Mouse (Mus musculus): ENCODE results near the gene 2010111I01Rik. TPM values are rescaled to one million over a fixed set of nuclear protein-coding genes. Genes with fewer than 3 reads are reported as not detected.
"Not testable (repeated sequence)": the region's sequence is repeated elsewhere in the genome, so short reads cannot be mapped to it uniquely, and the experiment has no call there.

Gene 2010111I01Rik
- polyA plus RNA-seq, 1 experiment from 2014 or later, result 27.7 TPM

DNA sequence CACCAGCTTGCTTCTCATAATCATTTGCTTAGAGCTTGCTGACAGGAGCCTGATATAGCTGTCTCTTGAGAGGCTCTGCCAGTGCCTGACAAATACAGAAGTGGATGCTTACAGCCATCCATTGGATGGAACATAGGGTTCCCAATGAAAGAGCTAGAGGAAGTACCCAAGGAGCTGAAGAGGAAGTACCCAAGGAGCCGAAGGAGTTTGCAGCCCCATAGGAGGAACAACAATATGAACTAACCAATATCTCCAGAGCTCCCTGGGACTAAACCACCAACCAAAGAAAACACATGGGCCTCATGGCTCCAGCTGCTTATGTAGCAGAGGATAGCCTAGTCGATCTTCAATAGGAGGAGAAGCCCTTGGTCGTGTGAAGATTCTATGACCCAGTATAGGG lies 42.8 kb downstream of the 2010111I01Rik start:
- ATAC-seq (ENCODE audit: low FRiP score, low read depth); H3K36me3 ChIP-seq: not testable (repeated sequence)
- 94% methylated on average over 3 of the region's 3 CpGs for WGBS

GRCm38 (mm10) chr13:63010345-63011090 lies 45.8 kb downstream of the 2010111I01Rik start:
- no peak overlapping the region for H3K9ac ChIP-seq
- H3K4me3 ChIP-seq, result no peak overlapping the region
- 89% methylated on average over 2 of the region's 2 CpGs for WGBS
- H3K4me1 ChIP-seq (replicated peaks), result 0 out of 2 replicates have a peak, but pooled peaks cover 6% of the 10 kb centered on the region
- no peaks in the 10 kb centered on the region for H3K27me3 ChIP-seq
- H3K36me3 ChIP-seq, result no peaks in the 10 kb centered on the region
- ATAC-seq (ENCODE audit: low FRiP score, low read depth), result peak; percentile 51; the same call in 1 of the 2 replicates
- H3K27ac ChIP-seq (replicated peaks), result no peak overlapping the region
- H3K4me2 ChIP-seq, result no peak overlapping the region
- H3K9me3 ChIP-seq, result no peaks in the 10 kb centered on the region

More for the DNA sequence above, 42.8 kb downstream of the 2010111I01Rik start:
- not testable (repeated sequence) for H3K9ac ChIP-seq; H3K4me1 ChIP-seq (replicated peaks); H3K9me3 ChIP-seq; H3K27me3 ChIP-seq; H3K4me3 ChIP-seq; H3K4me2 ChIP-seq; H3K27ac ChIP-seq (replicated peaks)

DNA sequence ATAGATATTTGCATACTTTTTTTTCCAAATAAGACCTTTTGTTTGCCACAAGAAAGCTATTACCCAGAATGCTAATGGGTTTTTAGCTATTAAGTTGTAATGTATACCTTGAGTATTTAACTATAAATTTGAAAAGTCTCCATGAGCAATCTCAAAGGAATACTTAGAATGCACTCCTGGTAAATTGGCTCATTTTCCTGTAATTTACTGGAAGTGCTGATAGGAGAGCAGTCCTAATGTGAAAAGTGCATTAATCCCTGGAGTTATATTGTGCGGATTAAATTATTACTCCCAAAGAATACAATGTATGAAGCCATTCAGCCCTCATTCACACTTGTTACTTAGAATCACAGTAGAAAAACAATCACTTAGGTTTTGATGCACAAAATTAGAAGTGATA lies 49.7 kb downstream of the 2010111I01Rik start:
- Histone ChIP-seq H3K9me3 (no peaks in the 10 kb centered on the region), H3K4me1 (replicated peaks) (peaks cover 11% of the 10 kb centered on the region; the same call in 1 of the 2 replicates), H3K27me3 (no peaks in the 10 kb centered on the region), H3K4me3 (no peak overlapping the region), H3K9ac (no peak overlapping the region), H3K4me2 (no peak overlapping the region), H3K27ac (replicated peaks) (no peak overlapping the region), H3K36me3 (no peaks in the 10 kb centered on the region)
- 48% methylated on average over 1 of the region's 1 CpGs for WGBS
- peak; percentile 42; the same call in 1 of the 2 replicates for ATAC-seq (ENCODE audit: low FRiP score, low read depth)

DNA sequence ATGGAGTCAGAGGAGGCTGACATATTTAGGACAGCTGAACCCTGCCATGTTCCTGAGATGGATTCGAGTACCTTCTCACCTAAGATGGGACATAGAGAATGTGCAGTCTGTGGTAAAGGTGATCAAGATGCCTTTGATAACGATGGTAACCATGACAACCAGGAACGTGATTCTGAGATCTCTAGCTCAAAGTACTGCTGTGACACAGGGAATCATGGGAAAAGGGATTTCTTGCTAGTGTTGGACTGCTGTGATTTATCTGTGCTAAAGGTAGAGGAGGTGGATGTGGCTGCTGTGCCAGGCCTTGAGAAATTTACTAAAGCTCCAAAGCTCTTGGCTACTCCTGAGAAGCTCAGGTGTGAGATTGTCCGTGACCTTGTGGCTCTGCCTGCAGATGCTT lies 50.7 kb downstream of the 2010111I01Rik start:
- Histone ChIP-seq H3K4me2 (no peak overlapping the region), H3K27me3 (no peaks in the 10 kb centered on the region), H3K4me1 (replicated peaks) (peaks cover 11% of the 10 kb centered on the region; the same call in 1 of the 2 replicates), H3K4me3 (no peak overlapping the region), H3K36me3 (no peaks in the 10 kb centered on the region), H3K9ac (no peak overlapping the region), H3K27ac (replicated peaks) (peak overlapping the region; percentile 47), H3K9me3 (no peaks in the 10 kb centered on the region)
- ATAC-seq (ENCODE audit: low FRiP score, low read depth), result no peak
- 63% methylated on average over 4 of the region's 4 CpGs for WGBS

- Histone ChIP-seq H3K4me1 (replicated peaks) (peaks cover 11% of the 10 kb centered on the region; the same call in 1 of the 2 replicates), H3K27me3 (no peaks in the 10 kb centered on the region), H3K27ac (replicated peaks) (peak overlapping the region; percentile 47; the same call in 1 of the 2 replicates), H3K9ac (no peak overlapping the region), H3K9me3 (no peaks in the 10 kb centered on the region), H3K36me3 (no peaks in the 10 kb centered on the region), H3K4me3 (no peak overlapping the region), H3K4me2 (no peak overlapping the region)
- WGBS, result 91% methylated on average over 3 of the region's 3 CpGs
- no peak for ATAC-seq (ENCODE audit: low FRiP score, low read depth)
These were observed 51.4 kb downstream of the 2010111I01Rik start for GRCm38 (mm10) chr13:63016056-63016455.

GRCm38 (mm10) chr13:63023243-63024217 lies 58.8 kb downstream of the 2010111I01Rik start:
- no peak for ATAC-seq (ENCODE audit: low FRiP score, low read depth)

DNA sequence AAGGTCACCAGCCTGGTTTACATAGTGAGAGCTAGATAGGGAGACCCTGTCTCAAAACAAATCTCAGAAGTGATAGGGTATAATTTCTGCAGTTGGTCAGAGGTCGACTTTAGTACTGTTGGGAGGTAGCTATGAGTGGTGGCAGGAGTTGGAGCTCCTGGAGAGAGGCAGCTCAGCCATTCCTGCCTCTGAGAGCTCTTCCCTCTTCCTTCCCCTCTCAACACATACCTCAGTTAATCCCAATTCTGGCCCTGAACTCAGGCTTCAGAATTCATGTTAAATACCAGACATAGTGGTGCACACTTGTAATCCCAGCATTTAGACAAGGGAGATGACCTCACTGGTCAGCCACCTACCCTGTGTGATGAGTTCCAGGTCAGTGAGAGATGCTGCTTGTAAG lies 65.3 kb downstream of the 2010111I01Rik start:
- H3K4me3 ChIP-seq, result no peak overlapping the region
- 71% methylated on average over 1 of the region's 1 CpGs for WGBS
- no peaks in the 10 kb centered on the region for H3K9me3 ChIP-seq
- no peak overlapping the region for H3K4me2 ChIP-seq
- peaks cover 13% of the 10 kb centered on the region for H3K4me1 ChIP-seq (replicated peaks)
- no peak overlapping the region for H3K9ac ChIP-seq
- H3K27ac ChIP-seq (replicated peaks), result no peak overlapping the region
- H3K27me3 ChIP-seq, result no peaks in the 10 kb centered on the region
- ATAC-seq (ENCODE audit: low FRiP score, low read depth), result no peak
- no peaks in the 10 kb centered on the region for H3K36me3 ChIP-seq

More at GRCm38 (mm10) chr13:63023243-63024217, 58.8 kb downstream of the 2010111I01Rik start:
- Histone ChIP-seq H3K9me3 (no peaks in the 10 kb centered on the region), H3K36me3 (no peaks in the 10 kb centered on the region), H3K4me1 (replicated peaks) (no peaks in the 10 kb centered on the region), H3K27me3 (no peaks in the 10 kb centered on the region), H3K9ac (no peak overlapping the region), H3K27ac (replicated peaks) (no peak overlapping the region), H3K4me2 (no peak overlapping the region), H3K4me3 (no peak overlapping the region)
- 74% methylated on average over 7 of the region's 7 CpGs for WGBS

- Histone ChIP-seq H3K27me3 (no peaks in the 10 kb centered on the region), H3K4me1 (replicated peaks) (peaks cover 13% of the 10 kb centered on the region), H3K9me3 (no peaks in the 10 kb centered on the region), H3K36me3 (no peaks in the 10 kb centered on the region), H3K27ac (replicated peaks) (no peak overlapping the region), H3K4me2 (no peak overlapping the region), H3K9ac (no peak overlapping the region), H3K4me3 (no peak overlapping the region)
- WGBS, result 82% methylated on average over 1 of the region's 1 CpGs
- no peak for ATAC-seq (ENCODE audit: low FRiP score, low read depth)
These were observed 66.6 kb downstream of the 2010111I01Rik start for GRCm38 (mm10) chr13:63031244-63031643.

DNA sequence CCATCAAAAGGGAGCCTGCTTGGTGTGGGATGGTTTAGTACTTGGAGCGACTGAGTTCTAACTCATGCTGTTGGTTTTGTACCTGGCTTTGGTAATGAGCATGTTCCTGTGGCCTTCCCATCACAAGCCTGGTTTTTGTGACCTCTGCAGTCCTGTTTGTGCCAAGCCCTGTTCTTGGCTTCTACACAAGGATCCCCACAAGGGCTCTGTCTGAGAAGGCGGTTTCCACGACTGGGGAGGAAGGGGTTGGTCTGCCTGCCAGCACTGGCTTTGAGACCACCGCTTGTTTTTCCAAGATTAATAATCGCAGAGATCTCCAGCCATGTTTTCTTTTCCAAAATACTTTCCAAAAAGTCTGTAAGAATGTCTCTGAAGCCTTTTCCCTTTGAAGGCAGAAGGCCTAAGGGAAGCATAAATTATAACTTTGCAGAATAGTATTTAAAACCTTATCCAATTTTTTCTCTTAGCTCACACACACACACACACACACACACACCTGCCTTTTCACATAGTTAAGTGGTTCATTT lies 67.7 kb downstream of the 2010111I01Rik start:
- H3K4me2 ChIP-seq, result no peak overlapping the region
- WGBS, result 68% methylated on average over 5 of the region's 5 CpGs
- peaks cover 13% of the 10 kb centered on the region for H3K4me1 ChIP-seq (replicated peaks)
- H3K9ac ChIP-seq, result no peak overlapping the region
- H3K27me3 ChIP-seq, result no peaks in the 10 kb centered on the region
- H3K27ac ChIP-seq (replicated peaks), result no peak overlapping the region
- H3K36me3 ChIP-seq, result no peaks in the 10 kb centered on the region
- no peaks in the 10 kb centered on the region for H3K9me3 ChIP-seq
- no peak overlapping the region for H3K4me3 ChIP-seq
- ATAC-seq (ENCODE audit: low FRiP score, low read depth), result no peak

- H3K9ac ChIP-seq, result no peak overlapping the region
- 48% methylated on average over 8 of the region's 8 CpGs for WGBS
- H3K4me2 ChIP-seq, result no peak overlapping the region
- peaks cover 13% of the 10 kb centered on the region for H3K4me1 ChIP-seq (replicated peaks)
- no peaks in the 10 kb centered on the region for H3K27me3 ChIP-seq
- peak; percentile 70 for ATAC-seq (ENCODE audit: low FRiP score, low read depth)
- no peaks in the 10 kb centered on the region for H3K9me3 ChIP-seq
- H3K36me3 ChIP-seq, result no peaks in the 10 kb centered on the region
- H3K4me3 ChIP-seq, result no peak overlapping the region
- H3K27ac ChIP-seq (replicated peaks), result no peak overlapping the region
These were observed 68.3 kb downstream of the 2010111I01Rik start for GRCm38 (mm10) chr13:63032958-63033357.

GRCm38 (mm10) chr13:63033364-63033763 lies 68.7 kb downstream of the 2010111I01Rik start:
- Histone ChIP-seq H3K27me3 (no peaks in the 10 kb centered on the region), H3K9ac (no peak overlapping the region), H3K4me1 (replicated peaks) (peaks cover 13% of the 10 kb centered on the region), H3K4me2 (no peak overlapping the region), H3K36me3 (no peaks in the 10 kb centered on the region), H3K9me3 (no peaks in the 10 kb centered on the region), H3K4me3 (no peak overlapping the region), H3K27ac (replicated peaks) (no peak overlapping the region)
- WGBS, result 82% methylated on average over 2 of the region's 2 CpGs
- ATAC-seq (ENCODE audit: low FRiP score, low read depth), result no peak

- H3K36me3 ChIP-seq, result no peaks in the 10 kb centered on the region
- H3K4me1 ChIP-seq (replicated peaks), result peaks cover 13% of the 10 kb centered on the region
- 46% methylated on average over 4 of the region's 4 CpGs for WGBS
- H3K9ac ChIP-seq, result no peak overlapping the region
- no peaks in the 10 kb centered on the region for H3K27me3 ChIP-seq
- H3K27ac ChIP-seq (replicated peaks), result no peak overlapping the region
- no peak overlapping the region for H3K4me3 ChIP-seq
- no peak for ATAC-seq (ENCODE audit: low FRiP score, low read depth)
- no peaks in the 10 kb centered on the region for H3K9me3 ChIP-seq
- no peak overlapping the region for H3K4me2 ChIP-seq
These were observed 70.0 kb downstream of the 2010111I01Rik start for GRCm38 (mm10) chr13:63034666-63035065.

Data from hindbrain, embryonic 15.5 days (tissue).